Mouse (Mus musculus) central nervous system, embryonic 11.5 days (tissue): ENCODE measurements around the gene Calml4. TPM values are rescaled to one million over a fixed set of nuclear protein-coding genes. Genes with fewer than 3 reads are reported as not detected.

Experiments
- polyA plus RNA-seq: library from polyadenylated mRNA; depleted of rRNA; stranded (reverse); fragments of >200 nt; gene quantifications from 2 replicates; pipeline ENCODE4 v1.2.3, GENCODE M21; 2012; rRNA removed

Calml4 gene
- 1.7 and 2.9 TPM in 2 replicates for polyA plus RNA-seq

GRCm38 (mm10) chr9:62857719-62858261 lies at the start of gene Calml4:
TSS of gene Calml4 (plus strand) at chr9:62858080.

GRCm38 (mm10) chr9:62811516-62812121 lies 46.3 kb upstream of the Calml4 start, which contains the start of gene Fem1b:
TSS of gene Fem1b (minus strand) at chr9:62811934.

GRCm38 (mm10) chr9:62838506-62839171 lies 19.2 kb upstream of the Calml4 start, which contains the start of gene Cln6:
TSS of gene Cln6 (plus strand) at chr9:62838785.

Other genes starting within 250 kb of the Calml4 start
- 4.0 and 4.8 TPM in 2 replicates for gene Itga11, start 180.3 kb upstream of the Calml4 start, polyA plus RNA-seq
- gene Fem1b, start 46.1 kb upstream of the Calml4 start, polyA plus RNA-seq: 37.2 and 45.1 TPM in 2 replicates
- gene Cln6, start 19.3 kb upstream of the Calml4 start, polyA plus RNA-seq: 9.5 and 21.2 TPM in 2 replicates
- 18.6 and 29.0 TPM in 2 replicates for gene Pias1, start 129.8 kb downstream of the Calml4 start, polyA plus RNA-seq